Mouse (Mus musculus) intestine, embryonic 14.5 days (tissue): ENCODE measurements around the gene Slc35e4. TPM values are rescaled to one million over a fixed set of nuclear protein-coding genes. Genes with fewer than 3 reads are reported as not detected.

Experiments used
- ATAC-seq: fragments of 200-750 bp; cut with Nextera tagmentation; replicated peaks from 2 replicates; pipeline ENCODE4 v1.8.0; 2017; ENCODE audit warnings: low read depth, moderate number of reproducible peaks, moderate TSS enrichment, moderate library complexity; ENCODE audit not compliant: low FRiP score, low TSS enrichment
- DNase-seq: peaks from one replicate; pipeline ENCODE4 v3.0.0-alpha.2; 2018; ENCODE audit warnings: low spot score
- H3K27ac ChIP-seq: fragments of 300-500 bp; sonication (generic); 2 replicates; pipeline ENCODE4 v1.5.1; 2014; ENCODE audit warnings: low read depth, mild to moderate bottlenecking, control low read depth
- H3K27me3 ChIP-seq: fragments of 300-500 bp; sonication (generic); replicated peaks from 2 replicates; pipeline ENCODE4 v1.6.1; 2014; ENCODE audit warnings: low read length, control low read depth; ENCODE audit not compliant: control insufficient read depth, insufficient read depth
- H3K36me3 ChIP-seq: fragments of 300-500 bp; sonication (generic); 2 replicates; pipeline ENCODE4 v1.6.1; 2014; ENCODE audit warnings: low read length, control low read depth; ENCODE audit not compliant: control insufficient read depth, insufficient read depth
- H3K4me1 ChIP-seq: fragments of 300-500 bp; sonication (generic); replicated peaks from 2 replicates; pipeline ENCODE4 v1.6.1; 2014; ENCODE audit warnings: low read length, control low read depth, mixed read lengths; ENCODE audit not compliant: control insufficient read depth, insufficient read depth
- H3K4me2 ChIP-seq: fragments of 300-500 bp; sonication (generic); 2 replicates; pipeline ENCODE4 v1.6.1; 2014; ENCODE audit warnings: low read length
- H3K4me3 ChIP-seq: fragments of 300-500 bp; sonication (generic); 2 replicates; pipeline ENCODE4 v1.5.1; 2014; ENCODE audit warnings: low read depth, low read length, control low read depth, mixed read lengths
- H3K9ac ChIP-seq: fragments of 300-500 bp; sonication (generic); 2 replicates; pipeline ENCODE4 v1.6.1; 2014; ENCODE audit warnings: mild to moderate bottlenecking, low read length
- H3K9me3 ChIP-seq: fragments of 300-500 bp; sonication (generic); 2 replicates; pipeline ENCODE4 v1.6.1; 2016; ENCODE audit warnings: low read length, control low read depth; ENCODE audit not compliant: control insufficient read depth
- WGBS: fragments of 180-500 bp; shearing (Covaris S2); extraction: QIAGEN DNeasy Blood & Tissue Kit; methylation state at CpG from one replicate; pipeline ENCODE4 v1.1.7; 2014; 5-methylcytosine and 5-hydroxymethylcytosine counted together
- polyA plus RNA-seq: library from polyadenylated mRNA; unstranded; fragments of >200 nt; fragmentation: Nextera tagmentation; extraction: Ambion mirVana; gene quantifications from 2 replicates; pipeline ENCODE4 v1.2.1, GENCODE M21; 2014

Slc35e4 gene
- polyA plus RNA-seq, 1 experiment from 2014 or later: 2.3 TPM

DNA sequence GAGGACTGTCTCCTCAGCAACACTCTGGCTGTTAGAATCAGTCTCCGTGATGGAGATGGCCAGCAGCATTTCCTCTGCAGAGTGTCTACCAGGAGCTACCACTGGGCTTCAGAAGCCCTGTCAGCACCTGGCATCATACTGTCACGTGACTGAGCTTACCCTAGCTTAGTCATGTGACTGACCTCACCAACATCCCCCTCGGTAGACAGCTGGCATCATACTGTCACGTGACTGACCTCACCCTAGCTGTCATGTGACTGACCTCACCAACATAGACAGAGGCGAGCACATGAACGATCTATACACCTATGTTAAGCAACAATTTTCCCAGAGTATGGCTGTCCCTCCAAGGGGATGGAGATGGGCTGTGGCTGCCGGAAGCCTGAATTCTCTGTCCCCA lies 35.8 kb downstream of the Slc35e4 start:
- no peak overlapping the region for H3K4me2 ChIP-seq
- no peaks in the 10 kb centered on the region for H3K4me1 ChIP-seq
- DNase-seq: no peak
- no peak overlapping the region for H3K4me3 ChIP-seq
- no peaks in the 10 kb centered on the region for H3K27me3 ChIP-seq
- no peaks in the 10 kb centered on the region for H3K9me3 ChIP-seq
- 75% methylated on average over 7 of the region's 7 CpGs for WGBS
- H3K36me3 ChIP-seq: no peaks in the 10 kb centered on the region
- no peak overlapping the region for H3K9ac ChIP-seq
- ATAC-seq: no peak
- H3K27ac ChIP-seq: no peak overlapping the region

DNA sequence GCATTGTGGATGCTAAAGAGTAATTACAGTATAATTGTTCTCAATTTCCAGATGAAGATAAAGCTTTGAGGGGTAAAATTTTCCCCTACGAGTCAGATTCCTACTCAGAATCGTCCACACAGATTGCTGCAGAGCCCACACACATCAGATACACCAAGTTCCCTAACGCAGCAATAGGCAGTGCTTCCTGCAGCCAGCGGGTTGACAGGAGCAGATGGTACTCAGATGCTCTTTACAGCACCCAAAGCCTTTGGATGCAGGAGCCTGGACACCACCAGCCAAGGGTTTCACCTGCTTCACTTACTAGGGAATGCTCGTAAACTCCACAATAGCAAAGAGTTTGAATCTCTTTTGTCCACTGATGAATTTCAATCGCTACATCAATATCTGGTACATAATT lies 38.0 kb downstream of the Slc35e4 start:
- no peak overlapping the region for H3K9ac ChIP-seq
- DNase-seq (no peak), ATAC-seq (no peak)
- WGBS: 84% methylated on average over 6 of the region's 6 CpGs
- H3K4me2 ChIP-seq: no peak overlapping the region
- H3K4me1 ChIP-seq: no peaks in the 10 kb centered on the region
- H3K36me3 ChIP-seq: no peaks in the 10 kb centered on the region
- H3K27me3 ChIP-seq: no peaks in the 10 kb centered on the region
- H3K27ac ChIP-seq: no peak overlapping the region
- H3K9me3 ChIP-seq: no peaks in the 10 kb centered on the region
- no peak overlapping the region for H3K4me3 ChIP-seq

DNA sequence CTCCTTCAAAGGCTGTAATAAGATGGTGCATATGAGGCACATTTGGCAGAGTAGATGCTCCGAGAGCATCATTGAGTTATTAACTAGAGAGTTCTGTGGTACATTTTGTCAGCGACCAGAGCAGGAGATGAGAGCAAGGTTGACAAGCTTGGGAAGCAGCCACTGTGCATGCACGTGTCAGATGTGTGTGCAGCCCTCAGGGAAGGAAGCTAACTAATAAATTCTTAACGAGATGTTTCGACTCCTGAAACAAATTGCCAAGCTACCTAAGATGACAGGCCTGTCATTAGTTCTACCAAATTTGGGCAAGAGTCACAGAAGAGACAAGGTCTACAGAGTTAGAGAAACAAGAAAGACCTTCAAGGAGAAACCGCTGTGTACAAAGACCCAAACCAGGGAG lies 50.1 kb downstream of the Slc35e4 start:
- 0 out of 2 replicates have a peak, but pooled peaks cover 4% of the 10 kb centered on the region for H3K4me1 ChIP-seq
- no peak for ATAC-seq
- H3K27me3 ChIP-seq: peaks cover 12% of the 10 kb centered on the region
- no peaks in the 10 kb centered on the region for H3K36me3 ChIP-seq
- peak overlapping the region; percentile 34 for H3K4me3 ChIP-seq
- no peak overlapping the region for H3K9ac ChIP-seq
- H3K4me2 ChIP-seq: peak overlapping the region; percentile 86
- no peak overlapping the region for H3K27ac ChIP-seq
- DNase-seq: no peak
- H3K9me3 ChIP-seq: no peaks in the 10 kb centered on the region
- whole genome bisulfite sequencing: 37% methylated on average over 6 of the region's 6 CpGs

- Histone ChIP-seq H3K4me2 (peak within 1 kb of the TSS; percentile 86), H3K4me3 (peak within 1 kb of the TSS; percentile 34), H3K27me3 (peaks cover 12% of the 10 kb centered on the region), H3K4me1 (0 out of 2 replicates have a peak, but pooled peaks cover 4% of the 10 kb centered on the region), H3K9ac (peak within 1 kb of the TSS; percentile 29; the same call in 1 of the 2 replicates), H3K27ac (no peak within 1 kb of the TSS), H3K9me3 (no peaks in the 10 kb centered on the region), H3K36me3 (no peaks in the 10 kb centered on the region)
- DNase-seq (peak; percentile 92), ATAC-seq (peak; percentile 93)
- WGBS: 5% methylated on average over 51 of the region's 58 CpGs
These were observed 50.9 kb downstream of the Slc35e4 start, which contains the start of gene Osbp2 for GRCm38 (mm10) chr11:3863454-3864112. Gene Osbp2, minus strand, starts transcription at chr11:3863903.

GRCm38 (mm10) chr11:3862661-3863453 lies 51.6 kb downstream of the Slc35e4 start:
- peak; percentile 52 for DNase-seq
- H3K36me3 ChIP-seq: no peaks in the 10 kb centered on the region
- 76% methylated on average over 19 of the region's 19 CpGs for WGBS
- peak overlapping the region; percentile 34; the same call in 1 of the 2 replicates for H3K4me3 ChIP-seq
- ATAC-seq: no peak
- no peak overlapping the region for H3K27ac ChIP-seq
- H3K9me3 ChIP-seq: no peaks in the 10 kb centered on the region
- H3K27me3 ChIP-seq: peaks cover 12% of the 10 kb centered on the region
- H3K9ac ChIP-seq: peak overlapping the region; percentile 29; the same call in 1 of the 2 replicates
- H3K4me1 ChIP-seq: 0 out of 2 replicates have a peak, but pooled peaks cover 4% of the 10 kb centered on the region
- H3K4me2 ChIP-seq: peak overlapping the region; percentile 86

GRCm38 (mm10) chr11:3860361-3860760 lies 54.1 kb downstream of the Slc35e4 start:
- H3K27me3 ChIP-seq: peaks cover 12% of the 10 kb centered on the region
- H3K4me3 ChIP-seq: no peak overlapping the region
- H3K4me1 ChIP-seq: 0 out of 2 replicates have a peak, but pooled peaks cover 4% of the 10 kb centered on the region
- H3K4me2 ChIP-seq: no peak overlapping the region
- ATAC-seq (no peak), DNase-seq (no peak)
- WGBS: 68% methylated on average over 4 of the region's 4 CpGs
- H3K36me3 ChIP-seq: no peaks in the 10 kb centered on the region
- no peak overlapping the region for H3K27ac ChIP-seq
- no peaks in the 10 kb centered on the region for H3K9me3 ChIP-seq
- H3K9ac ChIP-seq: no peak overlapping the region

DNA sequence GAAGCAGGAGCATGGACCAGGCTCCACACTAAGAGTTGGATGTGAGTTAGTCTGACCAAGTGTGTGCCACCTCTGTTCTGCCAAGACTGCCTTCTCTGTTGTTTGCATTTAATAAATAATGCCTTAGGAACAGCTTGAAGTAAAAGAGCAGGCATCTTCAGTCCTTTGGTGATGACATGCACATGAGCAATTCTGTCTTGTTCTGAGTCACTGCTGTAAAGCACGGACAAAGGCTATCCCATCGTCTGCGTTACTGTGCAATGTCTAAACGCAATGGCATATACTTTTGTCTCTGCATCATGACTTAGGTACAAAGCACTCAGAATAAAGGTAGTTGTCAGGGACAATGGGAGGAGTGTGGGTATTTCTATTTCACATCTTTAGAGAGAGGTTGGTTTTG lies 54.7 kb downstream of the Slc35e4 start:
- H3K9me3 ChIP-seq: no peaks in the 10 kb centered on the region
- H3K4me3 ChIP-seq: no peak overlapping the region
- ATAC-seq (no peak), DNase-seq (no peak)
- H3K27ac ChIP-seq: no peak overlapping the region
- peaks cover 12% of the 10 kb centered on the region for H3K27me3 ChIP-seq
- H3K4me1 ChIP-seq: 0 out of 2 replicates have a peak, but pooled peaks cover 4% of the 10 kb centered on the region
- H3K9ac ChIP-seq: no peak overlapping the region
- 94% methylated on average over 4 of the region's 4 CpGs for WGBS
- H3K36me3 ChIP-seq: no peaks in the 10 kb centered on the region
- no peak overlapping the region for H3K4me2 ChIP-seq

DNA sequence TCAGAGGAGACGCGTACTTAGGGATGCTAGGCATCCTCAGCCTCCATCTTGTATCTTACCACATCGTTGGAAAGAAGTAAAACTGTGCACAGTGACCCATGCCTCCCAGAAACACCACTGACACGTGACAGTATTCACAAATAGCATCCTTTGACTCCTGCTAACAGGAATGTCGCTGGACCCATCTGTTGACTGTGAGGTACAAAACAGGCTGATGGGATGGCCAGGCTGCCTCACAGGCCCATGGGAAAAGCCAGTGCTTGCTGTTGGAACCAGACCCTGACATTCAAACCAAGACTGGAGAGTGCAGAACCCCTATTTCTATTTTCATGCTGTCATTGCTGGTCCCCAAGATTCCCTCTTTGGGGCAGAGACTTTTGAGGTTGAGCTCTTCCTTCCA lies 56.6 kb downstream of the Slc35e4 start:
- ATAC-seq: no peak
- 77% methylated on average over 5 of the region's 5 CpGs for WGBS

More for the DNA sequence above, 56.6 kb downstream of the Slc35e4 start:
- no peak overlapping the region for H3K9ac ChIP-seq
- H3K4me3 ChIP-seq: no peak overlapping the region
- H3K27me3 ChIP-seq: peaks cover 8% of the 10 kb centered on the region
- DNase-seq: no peak
- H3K27ac ChIP-seq: no peak overlapping the region
- H3K36me3 ChIP-seq: no peaks in the 10 kb centered on the region
- no peak overlapping the region for H3K4me2 ChIP-seq
- no peaks in the 10 kb centered on the region for H3K4me1 ChIP-seq
- H3K9me3 ChIP-seq: no peaks in the 10 kb centered on the region
